Mouse (Mus musculus) ES-E14 (cell line): Measurements from ENCODE around the gene Dut.

Source experiments
- CHD2 ChIP-seq: IDR thresholded peaks from 2 replicates; pipeline ENCODE4 v1.6.1; 2014; ENCODE audit warnings: mild to moderate bottlenecking, low read depth, low read length, inconsistent platforms
- HCFC1 ChIP-seq: IDR thresholded peaks from 2 replicates; pipeline ENCODE4 v1.6.1; 2012; ENCODE audit warnings: low read length, inconsistent platforms, borderline replicate concordance; ENCODE audit not compliant: insufficient read depth
- MAFK ChIP-seq: IDR thresholded peaks from 2 replicates; pipeline ENCODE4 v1.6.1; 2014; ENCODE audit warnings: mild to moderate bottlenecking, low read depth, low read length, inconsistent platforms; ENCODE audit not compliant: insufficient read depth
- ZC3H11A ChIP-seq: IDR thresholded peaks from 2 replicates; pipeline ENCODE4 v1.6.1; 2012; ENCODE audit warnings: low read depth, mild to moderate bottlenecking, inconsistent platforms, low read length, borderline replicate concordance
- ZNF384 ChIP-seq: IDR thresholded peaks from 2 replicates; pipeline ENCODE4 v1.6.1; 2012; ENCODE audit warnings: low read depth, low read length, inconsistent platforms

- TF ChIP-seq ZC3H11A: no peak
- TF ChIP-seq HCFC1: no peak
- no peak for TF ChIP-seq MAFK
- no peak for TF ChIP-seq ZNF384
- TF ChIP-seq CHD2: no peak
These were observed 48.5 kb downstream of the Dut start for GRCm38 (mm10) chr2:125295526-125295925.
